Mouse (Mus musculus) 416B (cell line): Measurements from ENCODE around the gene Gm49393.
"Not testable (repeated sequence)": the region's sequence is repeated elsewhere in the genome, so short reads cannot be mapped to it uniquely, and the experiment has no call there.

ENCODE experiments used
- DNase-seq: peaks from one replicate; pipeline ENCODE4 v3.0.0; 2011; ENCODE audit warnings: low read depth

The Gm49393 gene

GRCm38 (mm10) chr13:60935490-60935889 is at the start of gene Gm49393:
Gene Gm49393 (minus strand): TSS chr13:60935590.
- not testable (repeated sequence) for DNase-seq

- DNase-seq = peak; percentile 6
These were observed 36.9 kb upstream of the Gm49393 start for GRCm38 (mm10) chr13:60972319-60972718.

- DNase-seq = not testable (repeated sequence)
These were observed 28.6 kb upstream of the Gm49393 start for GRCm38 (mm10) chr13:60963985-60964384.

DNA sequence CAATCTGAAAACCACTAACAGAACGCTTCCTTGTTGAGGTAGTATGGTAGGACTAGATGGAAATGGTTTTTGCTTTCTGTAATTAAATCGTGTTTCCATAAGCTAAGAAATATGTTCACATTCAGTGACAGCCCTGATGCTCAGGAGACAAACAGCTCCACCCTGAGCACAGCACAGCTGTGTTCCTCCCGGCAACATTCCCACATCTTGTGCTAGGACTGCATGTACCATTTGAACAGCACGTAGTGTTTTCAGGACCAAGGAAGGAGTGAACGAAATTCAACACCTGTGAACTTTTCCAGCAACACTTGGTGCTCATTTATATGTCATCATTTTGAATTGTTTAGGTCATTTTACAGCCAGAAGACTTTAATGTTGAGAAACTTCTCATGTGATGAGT is 26.3 kb upstream of the Gm49393 start:
- peak; percentile 18 for DNase-seq

- not testable (repeated sequence) for DNase-seq
These were observed 6.5 kb upstream of the Gm49393 start, which contains the start of gene Tpbpa for GRCm38 (mm10) chr13:60941884-60942283. Gene Tpbpa (minus strand): TSS chr13:60941984.

- DNase-seq = peak; percentile 99
These were observed 1.1 kb upstream of the Gm49393 start, which contains the start of the genes Gm49391 and Ctla2a for GRCm38 (mm10) chr13:60936500-60936901. Gene Gm49391 (minus strand): TSS chr13:60936571. Gene Ctla2a (minus strand): TSS chr13:60936625.

DNA sequence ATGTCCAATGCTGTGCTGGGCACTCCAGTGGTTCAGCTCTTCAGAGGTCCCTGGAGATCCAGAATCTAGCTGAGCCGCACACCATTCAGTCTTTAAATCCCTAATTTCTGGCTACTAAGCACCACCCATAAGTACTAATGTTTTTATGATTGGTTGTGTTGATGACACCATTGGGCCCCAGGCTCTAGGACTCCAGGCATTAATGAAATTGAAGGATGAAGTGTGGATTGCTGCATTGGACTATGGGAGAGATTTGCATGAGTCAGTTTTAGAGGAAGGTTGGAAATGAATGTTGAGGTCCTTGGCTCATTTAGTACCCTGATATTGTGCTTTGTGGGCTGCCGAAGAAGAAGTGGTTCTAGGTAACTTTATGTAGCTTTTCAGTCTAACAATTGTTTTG is 30.6 kb downstream of the Gm49393 start, which contains the start of gene Tpbpb:
Gene Tpbpb, minus strand, starts transcription at position 101 of the 400 bp plus-strand sequence.
- DNase-seq = not testable (repeated sequence)

DNA sequence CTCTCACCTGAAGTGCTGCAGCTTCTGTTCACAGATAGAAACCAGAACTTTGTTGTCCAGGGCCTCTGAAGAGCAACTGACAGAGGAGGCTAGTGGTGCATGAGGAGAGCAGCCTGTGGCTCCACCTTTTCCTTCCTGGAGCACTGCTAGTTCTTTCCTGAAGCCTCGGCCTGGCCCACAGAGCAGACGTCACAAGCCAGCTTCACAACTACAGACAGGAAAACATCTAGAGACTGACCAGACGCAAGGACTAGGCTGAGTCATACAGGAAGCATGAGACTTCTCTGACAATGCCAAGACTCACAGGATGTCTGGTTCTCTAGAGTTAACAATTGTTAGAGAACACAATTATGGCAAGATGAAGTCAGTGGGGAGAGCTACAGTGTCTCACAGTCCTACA is 38.1 kb downstream of the Gm49393 start, which contains the start of gene Ctla2b:
Gene Ctla2b, minus strand, starts transcription at position 120 of the 400 bp plus-strand sequence.
- DNase-seq = peak; percentile 99

GRCm38 (mm10) chr13:60896794-60897193 is 38.6 kb downstream of the Gm49393 start, which contains the start of gene Gm49392:
Gene Gm49392 (minus strand): TSS chr13:60896894.
- DNase-seq = not testable (repeated sequence)

- DNase-seq = peak; percentile 54
These were observed 39.8 kb downstream of the Gm49393 start for GRCm38 (mm10) chr13:60895406-60896160.

DNA sequence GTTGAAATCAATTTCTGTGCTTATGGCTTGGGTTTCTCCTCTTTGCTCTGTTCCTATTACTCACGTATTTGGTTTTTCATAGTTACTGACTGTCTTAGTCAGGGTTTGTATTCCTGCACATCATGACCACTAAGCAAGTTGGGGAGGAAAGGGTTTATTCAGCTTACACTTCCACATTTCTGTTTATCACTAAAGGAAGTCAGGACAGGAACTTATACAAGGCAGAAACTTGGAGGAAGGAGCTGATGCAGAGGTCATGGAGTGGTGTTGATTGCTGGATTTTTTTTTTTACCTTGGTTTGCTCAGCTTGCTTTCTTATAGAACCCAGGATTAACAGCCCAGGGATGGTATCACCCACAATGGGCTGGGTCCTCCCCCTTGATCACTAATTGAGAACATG is 43.1 kb downstream of the Gm49393 start:
- DNase-seq = peak; percentile 85

DNA sequence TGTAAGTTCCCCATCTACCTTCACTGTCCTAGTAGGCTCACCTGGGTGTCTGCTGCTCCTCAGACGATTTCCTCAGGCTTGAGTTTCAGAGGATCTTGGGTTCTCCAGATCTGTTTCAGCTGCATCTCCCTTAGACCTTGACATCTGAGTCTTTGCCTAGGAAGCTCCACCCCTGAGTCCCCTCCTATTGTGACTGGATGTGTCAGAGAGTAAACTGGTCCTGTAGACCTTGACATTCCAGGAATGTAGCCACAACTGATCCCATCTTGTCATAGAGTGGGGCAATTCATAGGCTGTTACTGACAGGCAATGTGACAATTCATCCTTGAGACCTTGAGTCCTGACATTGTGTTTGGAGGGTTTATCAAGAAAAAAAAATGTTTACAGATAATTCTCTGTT is 71.1 kb downstream of the Gm49393 start, which contains the start of gene 4930486L24Rik:
Gene 4930486L24Rik, minus strand, starts transcription at position 195 of the 400 bp plus-strand sequence.
- DNase-seq = no peak

DNA sequence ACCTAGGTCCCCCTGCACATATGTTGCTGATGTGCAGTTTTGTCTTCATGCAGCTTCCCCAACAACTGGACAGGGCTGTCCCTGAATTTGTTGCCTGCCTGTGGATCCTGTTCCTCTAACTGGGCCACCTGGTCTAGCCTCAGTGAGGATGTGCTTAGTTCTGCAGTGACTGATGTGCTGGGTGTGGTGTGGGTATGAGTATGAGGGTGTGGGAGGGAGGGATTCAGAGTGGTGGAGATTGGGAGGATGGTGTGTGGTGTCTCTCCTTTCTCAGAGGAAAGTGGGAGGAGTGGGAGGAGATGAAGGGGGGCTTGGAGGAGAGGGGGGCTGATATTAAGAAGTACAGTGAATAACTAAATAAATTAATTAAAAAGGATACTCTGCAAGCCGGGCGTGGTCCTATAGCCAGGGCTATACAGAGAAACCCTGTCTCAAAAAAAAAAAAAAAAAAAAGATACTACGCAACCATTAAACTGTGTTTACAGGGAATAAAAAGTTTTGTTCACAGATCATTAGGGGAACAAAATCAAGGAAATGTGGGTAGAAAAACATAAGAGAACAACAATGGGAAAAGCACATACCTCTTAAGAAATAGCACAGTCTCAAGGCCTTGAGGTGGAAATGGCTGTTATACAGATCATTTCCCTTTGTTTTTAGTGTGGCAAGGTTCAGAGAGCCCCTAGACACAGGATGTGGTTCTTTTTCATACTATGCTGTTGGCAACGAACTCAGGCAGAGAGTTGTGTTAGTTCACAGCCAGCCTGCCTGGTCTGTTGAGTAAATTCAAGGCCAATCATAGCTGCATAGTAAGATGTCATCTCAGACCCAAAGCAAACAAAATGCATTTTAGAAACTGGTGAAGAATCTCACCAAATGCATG is 86.9 kb downstream of the Gm49393 start:
- DNase-seq = peak; percentile 94

DNA sequence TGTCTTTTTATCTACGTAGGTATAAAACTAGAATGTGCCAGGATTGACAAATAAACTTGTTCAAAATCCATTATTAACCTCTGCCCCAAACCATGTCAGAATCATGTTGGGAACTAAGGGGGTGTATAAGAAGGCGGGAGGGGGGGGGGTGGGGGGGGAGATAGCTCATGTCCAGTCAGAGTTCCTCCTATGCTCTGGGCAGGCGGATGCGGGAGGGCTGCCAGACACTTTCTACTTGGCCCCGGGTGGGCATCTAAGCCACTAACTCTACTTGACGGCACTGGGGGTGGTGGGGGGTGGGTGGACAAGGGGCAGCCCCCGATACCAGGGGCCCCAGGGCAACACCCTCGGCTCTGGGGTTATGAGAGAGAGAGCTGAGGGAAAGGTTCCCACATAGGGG is 92.2 kb downstream of the Gm49393 start:
- DNase-seq = no peak

DNA sequence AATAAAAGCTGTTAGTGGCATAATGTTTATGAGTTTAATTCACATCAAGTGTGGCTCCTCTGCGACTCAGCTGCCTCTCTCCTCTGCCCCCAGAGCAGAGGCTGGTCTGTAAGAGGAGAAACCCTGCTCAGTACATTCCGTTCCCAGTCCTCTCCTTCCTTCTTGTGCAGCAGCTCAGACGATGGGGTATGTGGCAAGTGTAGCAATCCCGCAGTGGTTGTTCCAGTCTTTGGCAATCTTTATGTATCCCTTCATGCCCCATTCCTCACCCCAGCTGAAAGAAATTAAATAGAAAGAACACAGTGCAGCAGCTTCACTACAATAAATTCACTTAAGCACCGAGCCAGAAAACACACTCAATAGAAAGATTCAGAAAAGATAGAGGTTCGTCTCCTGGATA is 92.7 kb downstream of the Gm49393 start:
- DNase-seq = no peak

DNA sequence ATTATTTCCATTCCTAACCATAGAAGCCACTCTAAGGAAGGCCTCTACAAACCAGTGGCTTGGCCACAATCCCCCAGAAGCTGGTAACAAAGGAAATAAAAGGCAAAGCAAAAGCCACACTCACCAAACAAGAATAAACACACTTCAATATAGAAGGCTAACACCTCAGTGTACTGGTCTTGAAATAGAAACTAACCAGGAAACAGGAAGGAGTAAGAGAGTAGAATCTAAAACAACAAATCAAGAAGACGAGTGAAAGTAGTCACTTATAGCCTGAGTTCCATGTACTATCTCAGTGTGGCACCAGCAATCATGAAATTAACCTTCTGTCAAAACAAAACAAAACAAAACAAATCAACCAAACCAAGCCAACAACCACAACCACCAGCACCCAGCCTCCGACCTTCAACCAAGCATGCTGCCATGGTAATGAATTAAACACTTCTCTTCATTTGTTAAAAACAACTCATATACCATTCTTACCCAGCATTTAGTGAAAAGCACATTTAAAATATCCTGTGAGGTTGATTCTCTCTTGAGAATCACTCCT is 96.0 kb downstream of the Gm49393 start:
- peak; percentile 74 for DNase-seq

GRCm38 (mm10) chr13:60826052-60826451 is 109.3 kb downstream of the Gm49393 start:
- DNase-seq = peak; percentile 84

- DNase-seq = no peak
These were observed 114.8 kb downstream of the Gm49393 start for GRCm38 (mm10) chr13:60820486-60821175.

GRCm38 (mm10) chr13:60819469-60819868 is 115.9 kb downstream of the Gm49393 start:
- peak; percentile 68 for DNase-seq

DNA sequence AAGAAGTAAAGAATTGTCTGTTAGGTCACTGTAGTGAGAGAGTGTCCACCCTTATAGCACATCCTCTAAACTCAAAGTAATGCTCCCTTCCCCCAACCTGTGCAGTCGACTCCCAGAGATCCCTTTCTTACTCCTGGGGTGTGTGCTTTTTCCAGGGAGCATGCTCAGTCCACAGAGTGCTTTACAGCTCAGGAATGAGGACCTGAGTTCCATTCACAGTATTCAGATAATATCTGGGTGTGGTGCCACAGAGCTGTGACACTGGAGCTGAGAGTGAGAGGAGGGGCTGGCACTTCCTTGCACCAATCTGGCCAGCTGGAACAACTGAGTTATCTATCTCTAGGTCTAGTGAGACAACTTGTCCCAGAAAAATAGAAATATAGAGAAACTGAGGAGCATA is 121.7 kb downstream of the Gm49393 start:
- no peak for DNase-seq

DNA sequence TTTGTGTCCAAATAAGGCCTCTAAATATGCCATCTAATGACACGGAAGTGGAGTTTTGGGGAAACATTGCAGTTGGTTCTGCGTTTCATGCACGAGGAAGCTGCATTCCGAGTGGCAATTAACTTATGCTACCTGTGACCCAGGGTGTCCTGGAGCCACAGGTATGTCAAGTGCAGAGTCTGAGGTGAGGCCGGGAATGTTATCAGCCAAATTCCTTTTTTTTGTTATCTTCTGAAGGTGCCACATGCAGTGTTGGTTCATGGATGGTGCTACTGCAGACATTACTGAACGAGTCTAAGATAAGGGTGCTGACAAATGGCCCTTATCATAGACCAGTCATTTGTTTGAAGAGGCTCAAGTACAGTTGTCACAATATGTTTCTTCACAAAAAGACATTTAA is 122.6 kb downstream of the Gm49393 start:
- no peak for DNase-seq
